Mouse (Mus musculus) bone marrow, adult 2 months (tissue): ENCODE results near the gene Fam151a.

Experiments used
- CTCF ChIP-seq: fragments of 200-500 bp; IDR thresholded peaks from 2 replicates; pipeline ENCODE4 v1.5.1; 2011; ENCODE audit warnings: low read length, control low read depth; ENCODE audit not compliant: control insufficient read depth, insufficient read depth
- POLR2A ChIP-seq: fragments of 200-500 bp; IDR thresholded peaks from 2 replicates; pipeline ENCODE4 v1.6.1; 2011; ENCODE audit warnings: low read depth, mild to moderate bottlenecking, control low read depth, low read length, borderline replicate concordance; ENCODE audit not compliant: control insufficient read depth

- TF ChIP-seq POLR2A (no peak), CTCF (no peak)
Observed at GRCm38 (mm10) chr4:106700798-106701197, 32.9 kb upstream of the Fam151a start.
